Mouse (Mus musculus) ES-E14 (cell line): ENCODE measurements around the gene Trarg1.

Experiments
- CHD2 ChIP-seq: IDR thresholded peaks from 2 replicates; pipeline ENCODE4 v1.6.1; 2014; ENCODE audit warnings: mild to moderate bottlenecking, low read depth, low read length, inconsistent platforms
- HCFC1 ChIP-seq: IDR thresholded peaks from 2 replicates; pipeline ENCODE4 v1.6.1; 2012; ENCODE audit warnings: low read length, inconsistent platforms, borderline replicate concordance; ENCODE audit not compliant: insufficient read depth
- MAFK ChIP-seq: IDR thresholded peaks from 2 replicates; pipeline ENCODE4 v1.6.1; 2014; ENCODE audit warnings: mild to moderate bottlenecking, low read depth, low read length, inconsistent platforms; ENCODE audit not compliant: insufficient read depth
- ZC3H11A ChIP-seq: IDR thresholded peaks from 2 replicates; pipeline ENCODE4 v1.6.1; 2012; ENCODE audit warnings: low read depth, mild to moderate bottlenecking, inconsistent platforms, low read length, borderline replicate concordance

GRCm38 (mm10) chr11:76728093-76728492, 48.5 kb downstream of the Trarg1 start:
- TF ChIP-seq MAFK (no peak), CHD2 (no peak), ZC3H11A (no peak), HCFC1 (no peak)
